ENCODE assay signal across 11 mouse cellular contexts in genomic region chr4:57240934-57241333, GRCm38 (mm10).
DNase-seq lines count a peak whose midpoint lies in the region; ATAC-seq and TF ChIP-seq lines count a peak whose summit lies in the region.
"Had no signal": no experiment of that assay in that cellular context is flagged by ENCODE, and none has a peak within 500 bp of the region (broad histone marks: within the 10 kb centered on the region; RNA-seq: fewer than 3 reads in every experiment).

No protein-coding gene starts in this region.

- no peak overlapping the region for H3K4me2 ChIP-seq in heart, embryonic 12.5 days
- no peak overlapping the region for H3K4me2 ChIP-seq in lung, embryonic 16.5 days (ENCODE audit: low read depth, low read length)
- no peak overlapping the region for H3K4me2 ChIP-seq in liver, embryonic 11.5 days
- H3K4me2 ChIP-seq in kidney, embryonic 16.5 days (replicated peaks; ENCODE audit: low read depth, low read length): no peak overlapping the region
- H3K4me2 ChIP-seq: limb, embryonic 13.5 days had no signal

- H3K27me3 ChIP-seq in heart, adult 2 months (ENCODE audit: control insufficient read depth, insufficient read depth, low read length): no peaks in the 10 kb centered on the region
- H3K27me3 ChIP-seq in heart, embryonic 12.5 days (replicated peaks): no peaks in the 10 kb centered on the region
- H3K27me3 ChIP-seq in lung, embryonic 16.5 days (ENCODE audit: control insufficient read depth, insufficient read depth, low read depth, low read length): no peaks in the 10 kb centered on the region
- no peaks in the 10 kb centered on the region for H3K27me3 ChIP-seq in liver, embryonic 11.5 days (replicated peaks; ENCODE audit: control insufficient read depth, insufficient read depth, low read length)
- H3K27me3 ChIP-seq in kidney, embryonic 16.5 days (ENCODE audit: insufficient read depth, low read length): no peaks in the 10 kb centered on the region
- H3K27me3 ChIP-seq: limb, embryonic 13.5 days had no signal

- H3K4me3 ChIP-seq in heart, adult 2 months: peak overlapping the region; percentile 30
- no peak overlapping the region for H3K4me3 ChIP-seq in heart, embryonic 12.5 days
- H3K4me3 ChIP-seq in lung, embryonic 16.5 days (ENCODE audit: low read length): no peak overlapping the region
- no peak overlapping the region for H3K4me3 ChIP-seq in liver, embryonic 11.5 days (ENCODE audit: low read depth, low read length)
- no peak overlapping the region for H3K4me3 ChIP-seq in kidney, embryonic 16.5 days (ENCODE audit: low read length)
- H3K4me3 ChIP-seq: limb, embryonic 13.5 days; midbrain, embryonic 10.5 days had no signal

- no peaks in the 10 kb centered on the region for H3K9me3 ChIP-seq in heart, embryonic 12.5 days (replicated peaks)
- H3K9me3 ChIP-seq in lung, embryonic 16.5 days (ENCODE audit: control insufficient read depth, low read length): no peaks in the 10 kb centered on the region
- H3K9me3 ChIP-seq in liver, embryonic 11.5 days (ENCODE audit: control insufficient read depth, low read length): no peaks in the 10 kb centered on the region
- no peaks in the 10 kb centered on the region for H3K9me3 ChIP-seq in kidney, embryonic 16.5 days (ENCODE audit: low read length)
- H3K9me3 ChIP-seq: limb, embryonic 13.5 days; midbrain, embryonic 10.5 days had no signal

- H3K4me1 ChIP-seq in heart, adult 2 months (ENCODE audit: control insufficient read depth, insufficient read depth, low read length): peaks cover 5% of the 10 kb centered on the region; the same call in 1 of the 2 replicates
- peaks cover 49% of the 10 kb centered on the region for H3K4me1 ChIP-seq in heart, embryonic 12.5 days (replicated peaks)
- peaks cover 20% of the 10 kb centered on the region for H3K4me1 ChIP-seq in lung, embryonic 16.5 days (replicated peaks; ENCODE audit: control insufficient read depth, insufficient read depth, low read length)
- H3K4me1 ChIP-seq in liver, embryonic 11.5 days (replicated peaks; ENCODE audit: control insufficient read depth, insufficient read depth, low read length): no peaks in the 10 kb centered on the region
- no peaks in the 10 kb centered on the region for H3K4me1 ChIP-seq in kidney, embryonic 16.5 days (ENCODE audit: insufficient read depth, low read length)

- peak; percentile 64 for TF ChIP-seq CTCF in heart, adult 2 months (IDR thresholded peaks at IDR 0.05)

- peak; percentile 59 to 67 for DNase-seq in heart, adult 2 months
- DNase-seq in gastrocnemius, postnatal 10 days: peak; percentile 26
- no peak for DNase-seq in liver, embryonic 11.5 days (ENCODE audit: low spot score)

- H3K27ac ChIP-seq in heart, adult 2 months: peak overlapping the region; percentile 65
- no peak overlapping the region for H3K27ac ChIP-seq in heart, embryonic 12.5 days (ENCODE audit: poor library complexity, severe bottlenecking)
- peak overlapping the region; percentile 64; the same call in 1 of the 2 replicates for H3K27ac ChIP-seq in lung, embryonic 16.5 days (ENCODE audit: low read length)
- H3K27ac ChIP-seq in liver, embryonic 11.5 days (ENCODE audit: low read depth, low read length): no peak overlapping the region
- no peak overlapping the region for H3K27ac ChIP-seq in kidney, embryonic 16.5 days (ENCODE audit: low read length)
- H3K27ac ChIP-seq: kidney, postnatal 0 days; limb, embryonic 13.5 days; midbrain, embryonic 10.5 days had no signal

- no peak for TF ChIP-seq POLR2A in heart, adult 2 months (IDR thresholded peaks at IDR 0.05; ENCODE audit: insufficient read depth, low read depth, low read length)

- ATAC-seq in heart, embryonic 12.5 days (ENCODE audit: insufficient number of reproducible peaks, low FRiP score): no peak
- ATAC-seq in cerebellum, adult (ENCODE audit: insufficient number of reproducible peaks, low FRiP score, low TSS enrichment): peak; percentile 51; the same call in 1 of the 2 replicates
- ATAC-seq in lung, embryonic 16.5 days (ENCODE audit: low read depth): peak; percentile 46
- no peak for ATAC-seq in megakaryocyte progenitor cell, adult 5-6 weeks (replicated peaks; ENCODE audit: poor library complexity)
- no peak for ATAC-seq in liver, embryonic 11.5 days (replicated peaks; ENCODE audit: low FRiP score)
- ATAC-seq in kidney, embryonic 16.5 days (ENCODE audit: low FRiP score, low TSS enrichment): no peak

- H3K36me3 ChIP-seq in heart, adult 2 months (ENCODE audit: control insufficient read depth, insufficient read depth, low read length): no peaks in the 10 kb centered on the region
- no peaks in the 10 kb centered on the region for H3K36me3 ChIP-seq in heart, embryonic 12.5 days
- no peaks in the 10 kb centered on the region for H3K36me3 ChIP-seq in lung, embryonic 16.5 days (ENCODE audit: control insufficient read depth, insufficient read depth, low read length)
- H3K36me3 ChIP-seq in liver, embryonic 11.5 days (ENCODE audit: control insufficient read depth, insufficient read depth, low read length): no peaks in the 10 kb centered on the region
- H3K36me3 ChIP-seq in kidney, embryonic 16.5 days (ENCODE audit: insufficient read depth, low read length): no peaks in the 10 kb centered on the region
- H3K36me3 ChIP-seq: midbrain, embryonic 10.5 days had no signal

- TF ChIP-seq EP300 in heart, adult 2 months (IDR thresholded peaks at IDR 0.05; ENCODE audit: insufficient read depth, low read depth, low read length): peak; percentile 61; the same call in 1 of the 2 replicates

- H3K79me2 ChIP-seq in heart, adult 2 months (replicated peaks; ENCODE audit: control insufficient read depth, insufficient read depth, low read length): no peaks in the 10 kb centered on the region

- intact Hi-C loops in heart, adult 2 months (cut with DNase I): loop anchor here (10.0 kb wide), 1 partner anchor 64 kb away; the partner anchor contains the start of gene Ptpn3

- no peak overlapping the region for H3K9ac ChIP-seq in heart, adult 2 months (ENCODE audit: low read depth, low read length)
- H3K9ac ChIP-seq in heart, embryonic 12.5 days: no peak overlapping the region
- no peak overlapping the region for H3K9ac ChIP-seq in lung, embryonic 16.5 days (ENCODE audit: low read length)
- H3K9ac ChIP-seq in liver, embryonic 11.5 days (ENCODE audit: low read depth, low read length): no peak overlapping the region
- H3K9ac ChIP-seq in kidney, embryonic 16.5 days (replicated peaks; ENCODE audit: low read length): no peak overlapping the region

- WGBS in heart, adult 2 months: 60% methylated on average over 10 of the region's 10 CpGs
- 76% methylated on average over 10 of the region's 10 CpGs for WGBS in heart, embryonic 12.5 days
- 57% methylated on average over 10 of the region's 10 CpGs for WGBS in lung, embryonic 16.5 days
- WGBS in liver, embryonic 11.5 days: 84% methylated on average over 10 of the region's 10 CpGs
- 82% methylated on average over 10 of the region's 10 CpGs for WGBS in kidney, embryonic 16.5 days

Comparison
In these comparisons a context has a peak if more than half of its experiments do, and no peak if none do; other contexts are left out.
1. H3K27ac ChIP-seq: peak in heart, adult 2 months (single experiment) and lung, embryonic 16.5 days (single experiment); none in heart, embryonic 12.5 days (single experiment), liver, embryonic 11.5 days (single experiment) and kidney, embryonic 16.5 days (single experiment).
2. ATAC-seq: peak in cerebellum, adult (single experiment) and lung, embryonic 16.5 days (single experiment); none in heart, embryonic 12.5 days (single experiment), megakaryocyte progenitor cell, adult 5-6 weeks (single experiment), liver, embryonic 11.5 days (single experiment) and kidney, embryonic 16.5 days (single experiment).